Mouse (Mus musculus): ENCODE measurements at regions not wholly inside any gene's neighbourhood (a gene's known extent, or its start where the extent isn't known, plus 50 kb on each side); places are given as distances from the start of the nearest gene placed in this dataset.

- no peak for DNase-seq (ENCODE audit: low spot score in 2 of 2)
Observed at GRCm38 (mm10) chr12:118659240-118660120, 186.6 kb upstream of the Sp8 start.

GRCm38 (mm10) chr12:118650483-118651160, 195.5 kb upstream of the Sp8 start:
- DNase-seq (ENCODE audit: low spot score in 2 of 2) = no peak

GRCm38 (mm10) chr12:118649323-118649973, 196.7 kb upstream of the Sp8 start:
- DNase-seq (ENCODE audit: low spot score in 2 of 2) = no peak

DNA sequence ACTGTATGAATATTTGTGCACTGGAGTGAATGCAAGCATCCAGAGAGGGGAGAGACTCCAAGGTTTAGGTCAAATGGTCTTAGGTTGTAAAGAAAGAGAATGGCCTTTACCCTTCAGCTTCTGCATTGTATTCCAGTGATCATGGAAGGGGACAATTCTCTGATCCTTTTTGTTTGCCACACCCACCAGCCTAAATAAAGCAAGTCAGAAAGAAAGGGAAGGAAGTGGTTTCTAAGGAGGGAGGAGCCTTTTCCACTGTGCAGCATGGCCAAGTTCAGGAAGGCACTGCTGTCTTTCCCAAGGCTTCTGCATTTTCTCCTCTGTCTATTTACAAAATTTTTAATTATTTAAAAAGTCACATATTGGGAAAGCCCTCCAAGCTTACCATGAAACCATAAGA, 197.5 kb upstream of the Sp8 start:
- no peak for DNase-seq (ENCODE audit: low spot score in 2 of 2)

GRCm38 (mm10) chr12:118647270-118648042, 198.7 kb upstream of the Sp8 start:
- no peak for DNase-seq (ENCODE audit: low spot score in 2 of 2)

- DNase-seq (ENCODE audit: low spot score in 2 of 2) = no peak
Observed at GRCm38 (mm10) chr12:118640925-118641324, 205.2 kb upstream of the Sp8 start.

- DNase-seq (ENCODE audit: low spot score in 2 of 2) = no peak
Observed at GRCm38 (mm10) chr12:118637214-118637613, 208.9 kb upstream of the Sp8 start.

GRCm38 (mm10) chr12:118635456-118635855, 210.7 kb upstream of the Sp8 start:
- no peak for DNase-seq (ENCODE audit: low spot score in 2 of 2)

DNA sequence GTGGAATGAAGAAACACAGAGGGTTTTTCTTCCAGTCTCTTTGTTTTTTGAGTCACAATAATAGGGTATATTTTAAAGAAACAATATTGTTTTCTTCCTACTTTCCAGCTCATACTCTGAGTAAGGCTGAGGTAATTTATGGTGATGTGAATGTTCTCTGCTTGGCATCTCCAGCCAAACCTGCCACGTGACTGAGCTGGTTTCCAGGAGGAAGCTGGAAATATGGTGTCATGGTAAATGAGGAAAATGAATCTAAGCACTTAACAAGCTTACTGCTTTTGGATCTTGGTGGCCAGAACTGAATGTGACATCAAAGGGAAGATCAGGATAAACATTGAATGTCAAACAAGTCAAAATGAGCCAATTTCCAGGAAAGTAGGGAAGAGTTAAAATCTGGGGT, 215.8 kb upstream of the Sp8 start:
- DNase-seq (ENCODE audit: low spot score in 2 of 2) = no peak

DNA sequence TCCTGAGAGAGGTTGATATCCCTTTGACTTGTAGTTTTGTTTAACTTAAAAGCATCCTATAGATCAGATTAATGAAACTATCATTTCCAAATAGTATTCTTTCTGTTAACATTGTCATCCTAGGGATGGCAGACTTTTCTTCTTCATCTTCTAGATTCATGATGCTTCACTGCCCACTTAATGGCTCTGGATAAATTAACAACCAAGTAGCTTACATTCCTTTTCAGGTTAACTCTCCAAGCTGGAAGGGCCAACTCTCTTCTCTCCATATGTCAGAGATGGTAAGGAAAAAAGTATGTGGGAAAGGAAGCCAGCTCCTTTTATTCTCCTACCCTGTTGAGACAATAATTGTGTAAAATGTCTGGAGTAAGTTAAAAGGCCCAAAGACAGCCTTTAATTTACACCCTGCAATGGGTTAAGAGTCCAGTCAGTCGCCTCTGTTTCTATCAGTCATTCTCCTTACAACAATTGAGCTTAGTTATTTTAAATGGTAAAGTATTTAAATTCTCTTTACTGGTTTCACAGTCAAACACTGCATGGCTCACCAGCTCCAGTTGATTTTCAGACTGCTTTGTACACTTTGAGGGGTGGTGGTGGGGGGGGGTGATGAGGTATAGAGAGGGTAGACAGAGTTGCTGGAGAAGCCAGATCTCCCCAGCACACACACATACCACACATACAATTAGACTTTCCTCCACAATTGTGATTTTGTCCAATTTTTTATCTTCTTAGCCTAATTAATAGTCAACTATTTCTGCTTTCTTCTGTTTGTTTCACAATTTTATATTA, 224.2 kb upstream of the Sp8 start:
- DNase-seq (ENCODE audit: low spot score in 2 of 2) = no peak

- DNase-seq (ENCODE audit: low spot score in 2 of 2) = no peak
Observed at GRCm38 (mm10) chr12:118620847-118621636, 225.1 kb upstream of the Sp8 start.

GRCm38 (mm10) chr12:118597015-118597414, 249.1 kb upstream of the Sp8 start:
- no peak for DNase-seq (ENCODE audit: low spot score in 2 of 2)

GRCm38 (mm10) chr12:118594781-118595574, 251.2 kb upstream of the Sp8 start:
- DNase-seq (ENCODE audit: low spot score in 2 of 2) = no peak

DNA sequence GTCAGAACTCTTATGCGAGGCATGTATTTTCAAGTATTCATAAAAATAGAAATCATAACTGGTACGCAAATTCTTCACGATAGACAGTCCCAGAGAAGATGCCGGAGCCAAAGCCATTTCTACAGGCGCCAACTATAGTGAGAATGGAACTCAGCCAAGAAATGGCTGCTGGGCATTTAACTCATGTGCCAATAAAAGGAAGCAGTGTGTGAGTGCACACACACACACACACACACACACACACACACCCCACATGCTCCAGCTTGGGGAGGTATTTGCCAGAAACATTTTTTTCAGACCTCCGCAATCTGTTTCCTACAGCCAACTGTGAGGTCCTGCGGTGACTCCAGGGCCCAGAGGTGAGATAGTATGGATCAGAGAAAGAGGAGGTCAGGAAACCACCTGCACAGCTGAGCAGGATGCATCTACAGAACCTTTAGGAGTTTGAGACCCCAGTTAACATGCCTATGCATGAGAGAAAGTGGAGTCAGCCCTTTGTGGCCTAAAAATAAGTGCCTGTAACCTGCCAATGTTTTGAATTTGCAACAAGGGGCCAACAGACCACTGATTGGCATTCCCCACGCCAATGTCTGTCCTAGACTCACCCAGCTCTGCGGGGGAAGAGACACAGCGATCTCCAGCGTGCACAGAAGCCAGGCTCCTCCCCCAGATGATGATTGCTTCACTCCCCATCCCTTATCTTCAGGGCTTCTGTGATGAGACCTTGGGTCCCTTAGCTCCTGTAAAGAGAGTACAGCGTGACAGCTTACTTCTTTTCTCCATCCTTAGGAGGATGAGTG, 262.1 kb upstream of the Sp8 start:
- DNase-seq (ENCODE audit: low spot score in 2 of 2) = no peak

- peak; percentile 9 to 17 for DNase-seq (ENCODE audit: low spot score in 2 of 2)
Observed at GRCm38 (mm10) chr12:118569811-118570210, 268.6 kb upstream of the Sp4 start.

DNA sequence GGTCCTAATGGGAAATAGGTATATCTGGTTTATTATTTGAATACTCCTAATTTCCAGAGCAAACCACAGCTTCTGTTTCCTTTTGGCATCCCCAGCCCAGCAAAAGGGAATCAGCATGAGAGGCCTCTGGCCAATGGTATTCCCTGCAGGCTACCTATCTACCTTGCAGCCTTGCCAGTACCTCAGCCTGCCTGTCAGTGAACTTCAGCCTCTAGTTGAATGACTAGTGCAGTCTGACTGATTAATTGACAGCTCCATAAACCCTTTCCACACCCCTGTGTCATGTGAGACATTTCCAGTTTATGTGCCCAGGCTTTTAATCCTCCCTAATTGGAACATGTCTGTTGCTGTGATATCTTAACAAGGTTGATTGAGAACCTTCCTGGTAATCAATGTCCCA, 265.4 kb upstream of the Sp4 start:
- DNase-seq (ENCODE audit: low spot score in 2 of 2) = no peak

- DNase-seq (ENCODE audit: low spot score in 2 of 2) = no peak
Observed at GRCm38 (mm10) chr12:118564394-118565112, 263.3 kb upstream of the Sp4 start.

DNA sequence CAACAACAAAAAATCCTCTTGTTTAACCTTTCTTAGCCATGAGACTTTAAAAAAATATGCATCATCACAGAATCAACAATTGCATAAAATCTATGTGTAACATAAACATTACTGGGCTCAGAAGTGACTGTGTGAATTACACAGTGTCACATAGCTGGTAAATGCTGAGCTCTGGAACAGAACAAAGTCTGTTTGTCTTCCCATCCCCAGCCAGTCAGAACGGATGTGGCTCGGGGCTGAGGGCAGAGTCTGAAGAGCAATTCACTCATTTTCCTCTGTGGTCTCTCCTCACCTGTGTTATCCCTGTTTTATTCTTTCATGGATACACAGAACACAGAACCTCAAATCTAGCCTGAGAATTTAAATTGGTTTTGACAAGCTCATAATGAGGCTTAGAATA, 261.0 kb upstream of the Sp4 start:
- no peak for DNase-seq (ENCODE audit: low spot score in 2 of 2)
